Mouse (Mus musculus) hindbrain, postnatal 0 days (tissue): ENCODE measurements around the gene Atp11a. TPM values are rescaled to one million over a fixed set of nuclear protein-coding genes. Genes with fewer than 3 reads are reported as not detected.

Experiments
- ATAC-seq: fragments of 200-750 bp; cut with Nextera tagmentation; 2 replicates; pipeline ENCODE4 v1.8.0; 2017; ENCODE audit warnings: mild to moderate bottlenecking, moderate TSS enrichment, moderate library complexity
- DNase-seq: peaks from one replicate; pipeline ENCODE4 v3.0.0-alpha.2; 2015; ENCODE audit warnings: low spot score
- H3K27ac ChIP-seq: fragments of 300-500 bp; sonication (generic); 2 replicates; pipeline ENCODE4 v1.5.1; 2014; ENCODE audit warnings: mild to moderate bottlenecking
- H3K27me3 ChIP-seq: fragments of 300-500 bp; sonication (generic); 2 replicates; pipeline ENCODE4 v1.6.1; 2014; ENCODE audit warnings: low read length, mixed read lengths; ENCODE audit not compliant: insufficient read depth
- H3K36me3 ChIP-seq: fragments of 300-500 bp; sonication (generic); 2 replicates; pipeline ENCODE4 v1.6.1; 2014; ENCODE audit warnings: low read length, mixed read lengths; ENCODE audit not compliant: insufficient read depth
- H3K4me1 ChIP-seq: fragments of 300-500 bp; sonication (generic); 2 replicates; pipeline ENCODE4 v1.6.1; 2014; ENCODE audit warnings: antibody characterized with exemption, low read length, mixed read lengths; ENCODE audit not compliant: insufficient read depth
- H3K4me2 ChIP-seq: fragments of 300-500 bp; sonication (generic); 2 replicates; pipeline ENCODE4 v1.6.1; 2014; ENCODE audit warnings: low read depth, mild to moderate bottlenecking, low read length, moderate library complexity, mixed read lengths
- H3K4me3 ChIP-seq: fragments of 300-500 bp; sonication (generic); 2 replicates; pipeline ENCODE4 v1.5.1; 2014; ENCODE audit warnings: low read length
- H3K9ac ChIP-seq: fragments of 300-500 bp; sonication (generic); replicated peaks from 2 replicates; pipeline ENCODE4 v1.6.1; 2014; ENCODE audit warnings: mild to moderate bottlenecking, low read length, moderate library complexity, mixed read lengths
- H3K9me3 ChIP-seq: fragments of 300-500 bp; sonication (generic); 2 replicates; pipeline ENCODE4 v1.6.1; 2016; ENCODE audit warnings: low read length, mixed read lengths
- CTCF ChIP-seq: IDR thresholded peaks from 2 replicates; pipeline ENCODE4 v1.5.1; 2016; ENCODE audit warnings: antibody characterized with exemption, control low read depth, low read depth
- WGBS: fragments of 180-500 bp; shearing (Covaris S2); extraction: QIAGEN DNeasy Blood & Tissue Kit; methylation state at CpG from one replicate; pipeline ENCODE4 v1.1.7; 2014; 5-methylcytosine and 5-hydroxymethylcytosine counted together
- polyA plus RNA-seq: library from polyadenylated mRNA; unstranded; fragments of >200 nt; fragmentation: Nextera tagmentation; extraction: Ambion mirVana; gene quantifications from 2 replicates; pipeline ENCODE4 v1.2.1, GENCODE M21; 2015
- total RNA-seq: library from RNA; depleted of rRNA; stranded (reverse); fragments of >200 nt; gene quantifications from 2 replicates; pipeline ENCODE4 v1.2.3, GENCODE M21; 2014

Gene Atp11a
- total and polyA plus RNA-seq, 2 experiments from 2014 or later = 12.5 to 48.8 TPM

DNA sequence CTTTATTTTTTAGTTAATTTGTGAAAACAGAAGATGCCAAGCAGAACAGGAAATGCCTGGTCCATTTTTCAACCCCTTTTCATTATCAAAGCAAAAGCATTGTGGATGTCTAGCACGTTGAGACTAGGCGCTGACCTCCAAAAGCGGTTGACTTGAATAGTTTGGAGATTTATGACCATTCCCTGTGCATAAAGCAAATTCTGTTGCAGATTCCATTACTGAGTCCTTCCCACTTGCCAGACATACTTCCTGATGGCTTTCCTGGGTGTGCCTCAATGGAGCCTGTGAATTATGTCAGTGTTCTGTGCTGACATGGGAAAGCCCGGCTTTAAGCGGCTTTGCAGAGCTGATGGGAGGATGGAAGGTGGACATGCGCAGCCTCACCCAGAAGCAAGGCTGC lies 24.4 kb upstream of the Atp11a start:
- ATAC-seq (no peak), DNase-seq (no peak)
- H3K27me3 ChIP-seq = no peaks in the 10 kb centered on the region
- H3K36me3 ChIP-seq = no peaks in the 10 kb centered on the region
- TF ChIP-seq CTCF = no peak
- no peak overlapping the region for H3K9ac ChIP-seq
- 89% methylated on average over 6 of the region's 6 CpGs for WGBS
- H3K4me3 ChIP-seq = no peak overlapping the region
- H3K4me2 ChIP-seq = no peak overlapping the region
- H3K4me1 ChIP-seq = no peaks in the 10 kb centered on the region
- no peaks in the 10 kb centered on the region for H3K9me3 ChIP-seq
- no peak overlapping the region for H3K27ac ChIP-seq

DNA sequence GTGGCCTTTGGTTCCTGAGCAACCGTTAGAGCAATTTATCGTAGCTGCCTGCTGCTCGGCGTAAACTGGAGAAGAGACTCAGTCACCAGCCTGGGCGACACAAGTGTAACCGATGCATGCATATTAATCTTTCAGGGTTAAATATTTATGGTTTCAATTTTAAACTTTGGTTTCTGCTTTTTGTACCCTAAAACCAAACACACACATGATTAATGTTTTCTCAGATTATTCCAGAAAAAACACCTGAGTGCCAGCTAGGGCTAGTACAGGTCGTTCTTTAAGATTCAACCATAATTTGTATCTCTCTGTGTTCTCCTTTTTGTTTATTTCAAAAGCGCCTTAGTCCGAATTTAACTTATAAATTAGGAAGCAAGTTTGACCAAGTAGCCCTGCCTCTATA lies 17.7 kb upstream of the Atp11a start:
- ATAC-seq = no peak
- Histone ChIP-seq H3K9ac (no peak overlapping the region), H3K4me1 (no peaks in the 10 kb centered on the region), H3K4me3 (no peak overlapping the region), H3K9me3 (no peaks in the 10 kb centered on the region), H3K4me2 (no peak overlapping the region), H3K36me3 (no peaks in the 10 kb centered on the region), H3K27ac (no peak overlapping the region), H3K27me3 (no peaks in the 10 kb centered on the region)
- no peak for TF ChIP-seq CTCF
- no peak for DNase-seq
- WGBS = 78% methylated on average over 9 of the region's 9 CpGs

DNA sequence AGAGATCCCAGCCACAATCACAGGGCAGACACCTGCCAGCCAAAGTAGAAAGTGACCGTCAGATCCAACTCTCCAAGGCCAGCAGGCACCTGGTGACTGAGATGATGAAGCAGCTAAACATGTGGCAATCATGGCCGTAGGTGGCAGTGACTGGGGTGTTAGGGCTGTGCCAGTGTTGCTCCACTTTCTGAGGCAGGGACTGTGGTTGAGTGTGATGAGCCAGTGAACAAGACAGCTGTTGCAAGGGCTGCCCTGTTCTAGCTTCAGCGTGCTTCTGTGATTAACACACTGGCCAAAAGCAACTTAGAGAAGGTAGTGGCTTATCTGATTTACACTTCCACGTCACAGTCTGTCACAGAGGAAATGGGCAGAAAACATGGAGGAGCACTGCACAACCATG lies 13.4 kb upstream of the Atp11a start:
- DNase-seq = no peak
- TF ChIP-seq CTCF = no peak
- H3K27ac ChIP-seq = no peak overlapping the region
- no peak overlapping the region for H3K4me3 ChIP-seq
- no peaks in the 10 kb centered on the region for H3K9me3 ChIP-seq
- ATAC-seq = no peak
- H3K4me2 ChIP-seq = no peak overlapping the region
- WGBS = 92% methylated on average over 4 of the region's 4 CpGs
- H3K27me3 ChIP-seq = no peaks in the 10 kb centered on the region
- H3K4me1 ChIP-seq = no peaks in the 10 kb centered on the region
- no peaks in the 10 kb centered on the region for H3K36me3 ChIP-seq
- no peak overlapping the region for H3K9ac ChIP-seq

DNA sequence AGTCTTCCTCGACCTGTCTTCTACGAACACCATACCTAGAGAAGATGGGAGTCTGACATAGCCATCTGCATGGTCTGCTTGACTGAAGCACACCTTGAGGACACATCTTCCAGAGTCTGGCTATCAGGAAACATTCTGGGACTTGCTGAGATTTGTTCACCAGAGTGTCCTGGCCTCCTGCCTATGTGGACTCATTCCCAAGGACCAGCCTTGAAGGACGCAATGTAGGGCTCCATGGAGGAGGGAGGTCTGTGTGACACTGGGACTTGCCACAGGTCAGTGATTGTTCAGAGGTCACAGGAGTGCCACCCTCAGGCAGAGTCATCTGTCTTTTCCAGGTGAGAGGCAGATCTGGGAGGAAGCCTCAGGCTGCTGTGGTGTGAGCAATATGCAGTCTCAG lies 8.6 kb upstream of the Atp11a start:
- 94% methylated on average over 3 of the region's 3 CpGs for WGBS
- Histone ChIP-seq H3K9me3 (no peaks in the 10 kb centered on the region), H3K9ac (no peak overlapping the region), H3K4me2 (no peak overlapping the region), H3K36me3 (no peaks in the 10 kb centered on the region), H3K4me1 (no peaks in the 10 kb centered on the region), H3K4me3 (no peak overlapping the region), H3K27ac (no peak overlapping the region), H3K27me3 (no peaks in the 10 kb centered on the region)
- no peak for DNase-seq
- TF ChIP-seq CTCF = no peak
- no peak for ATAC-seq

DNA sequence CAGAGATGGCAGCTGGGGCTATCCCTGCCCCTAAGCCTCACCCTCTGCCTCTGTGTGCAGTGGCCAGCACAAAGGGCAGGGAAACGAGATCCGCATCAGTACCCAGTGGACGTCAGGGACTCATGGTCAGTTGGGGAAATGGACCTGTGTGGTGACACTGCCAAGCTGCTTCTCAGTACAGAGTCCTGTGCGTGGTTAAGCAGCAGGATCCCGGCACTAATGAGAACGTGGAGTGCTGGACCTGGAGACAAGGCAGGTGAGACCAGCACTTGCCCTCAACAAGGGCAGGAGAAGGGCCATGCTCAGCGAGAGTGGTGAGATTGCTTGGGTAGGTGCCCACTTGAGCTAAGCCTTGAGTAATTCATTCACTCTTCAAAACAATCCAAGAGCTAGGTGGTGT lies 7.7 kb upstream of the Atp11a start:
- H3K36me3 ChIP-seq = no peaks in the 10 kb centered on the region
- TF ChIP-seq CTCF = no peak
- no peak for ATAC-seq

DNA sequence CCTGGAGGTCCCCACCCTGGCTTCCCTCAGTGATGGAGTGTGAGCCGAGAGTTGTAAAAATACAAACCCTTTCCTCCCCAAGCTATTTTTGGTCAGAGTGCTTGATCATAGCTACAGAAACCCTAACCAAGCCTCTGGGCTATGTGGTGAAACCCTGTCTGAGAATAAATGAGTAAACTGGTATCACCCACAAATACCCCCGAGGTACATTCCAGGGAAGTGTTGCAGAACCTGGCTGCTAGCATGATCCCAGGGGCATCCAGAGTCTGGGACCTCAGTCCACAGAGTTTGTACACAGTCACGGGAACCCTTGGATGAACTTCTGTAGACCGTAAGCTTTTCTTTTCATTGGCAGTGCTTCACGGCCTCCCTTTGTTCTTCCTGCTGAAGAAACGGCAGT lies 3.8 kb upstream of the Atp11a start:
- no peaks in the 10 kb centered on the region; the same call in 1 of the 2 replicates for H3K4me1 ChIP-seq
- no peaks in the 10 kb centered on the region for H3K9me3 ChIP-seq
- no peaks in the 10 kb centered on the region for H3K27me3 ChIP-seq
- no peak for DNase-seq
- 61% methylated on average over 6 of the region's 6 CpGs for WGBS
- no peak overlapping the region for H3K9ac ChIP-seq
- H3K4me2 ChIP-seq = no peak overlapping the region
- H3K36me3 ChIP-seq = no peaks in the 10 kb centered on the region
- no peak for TF ChIP-seq CTCF
- no peak overlapping the region for H3K27ac ChIP-seq
- no peak for ATAC-seq
- H3K4me3 ChIP-seq = no peak overlapping the region

More for the DNA sequence above, 7.7 kb upstream of the Atp11a start:
- WGBS = 85% methylated on average over 7 of the region's 7 CpGs
- no peak for DNase-seq
- Histone ChIP-seq H3K4me1 (no peaks in the 10 kb centered on the region), H3K4me3 (no peak overlapping the region), H3K27me3 (no peaks in the 10 kb centered on the region), H3K9ac (no peak overlapping the region), H3K27ac (no peak overlapping the region), H3K9me3 (no peaks in the 10 kb centered on the region), H3K4me2 (no peak overlapping the region)

DNA sequence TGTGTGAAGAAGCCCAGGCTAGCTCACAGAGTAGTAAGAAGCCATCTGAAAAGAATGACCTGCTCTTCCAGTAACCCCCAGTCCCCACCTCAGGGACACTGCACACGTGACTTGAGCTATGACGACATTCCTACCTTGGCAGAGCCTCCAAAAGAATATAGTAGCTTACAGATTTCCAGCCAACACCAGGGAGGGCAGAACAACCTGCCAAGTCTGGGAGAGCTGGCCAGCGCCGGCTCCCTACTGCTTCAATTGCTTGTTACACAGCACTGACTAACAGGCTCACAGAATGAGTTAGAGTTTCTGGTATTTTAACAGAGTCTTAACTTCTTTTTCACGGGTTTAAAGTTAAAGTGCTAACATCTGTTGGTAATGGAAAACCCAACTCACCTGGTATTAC lies 2.7 kb upstream of the Atp11a start:
- no peaks in the 10 kb centered on the region for H3K9me3 ChIP-seq
- ATAC-seq (no peak), DNase-seq (peak; percentile 15)
- no peaks in the 10 kb centered on the region for H3K27me3 ChIP-seq
- no peak for TF ChIP-seq CTCF
- H3K36me3 ChIP-seq = no peaks in the 10 kb centered on the region
- H3K4me1 ChIP-seq = no peaks in the 10 kb centered on the region; the same call in 1 of the 2 replicates
- H3K4me2 ChIP-seq = no peak overlapping the region
- 67% methylated on average over 5 of the region's 5 CpGs for WGBS
- no peak overlapping the region for H3K27ac ChIP-seq
- H3K9ac ChIP-seq = no peak overlapping the region
- H3K4me3 ChIP-seq = no peak overlapping the region
